Mouse (Mus musculus) limb, embryonic 15.5 days (tissue): ENCODE measurements around the gene Olfr1355. TPM values are rescaled to one million over a fixed set of nuclear protein-coding genes. Genes with fewer than 3 reads are reported as not detected.
"Not testable (repeated sequence)": the region's sequence is repeated elsewhere in the genome, so short reads cannot be mapped to it uniquely, and the experiment has no call there.

ENCODE experiments used
- ATAC-seq: fragments of 200-750 bp; cut with Nextera tagmentation; 2 replicates; pipeline ENCODE4 v1.8.0; 2017; ENCODE audit warnings: low read depth, moderate TSS enrichment; ENCODE audit not compliant: insufficient number of reproducible peaks, low FRiP score, low TSS enrichment
- H3K27ac ChIP-seq: fragments of 300-500 bp; sonication (generic); 2 replicates; pipeline ENCODE4 v1.5.1; 2015; ENCODE audit warnings: moderate library complexity, mild to moderate bottlenecking, inconsistent platforms
- H3K27me3 ChIP-seq: fragments of 300-500 bp; sonication (generic); 2 replicates; pipeline ENCODE4 v1.6.1; 2015; ENCODE audit warnings: inconsistent platforms
- H3K36me3 ChIP-seq: fragments of 300-500 bp; sonication (generic); 2 replicates; pipeline ENCODE4 v1.6.1; 2015; ENCODE audit warnings: inconsistent platforms
- H3K4me1 ChIP-seq: fragments of 300-500 bp; sonication (generic); 2 replicates; pipeline ENCODE4 v1.6.1; 2015; ENCODE audit warnings: inconsistent platforms
- H3K4me2 ChIP-seq: fragments of 300-500 bp; sonication (generic); 2 replicates; pipeline ENCODE4 v1.6.1; 2015; ENCODE audit warnings: mild to moderate bottlenecking, inconsistent platforms
- H3K4me3 ChIP-seq: fragments of 300-500 bp; sonication (generic); 2 replicates; pipeline ENCODE4 v1.5.1; 2015; ENCODE audit warnings: mild to moderate bottlenecking, inconsistent platforms
- H3K9ac ChIP-seq: fragments of 300-500 bp; sonication (generic); 2 replicates; pipeline ENCODE4 v1.6.1; 2015; ENCODE audit warnings: inconsistent platforms
- H3K9me3 ChIP-seq: fragments of 300-500 bp; sonication (generic); 2 replicates; pipeline ENCODE4 v1.6.1; 2016; ENCODE audit warnings: inconsistent platforms
- WGBS: fragments of 180-500 bp; shearing (Covaris S2); methylation state at CpG from one replicate; pipeline ENCODE4 v1.1.7; 2015; 5-methylcytosine and 5-hydroxymethylcytosine counted together
- polyA plus RNA-seq: library from polyadenylated mRNA; unstranded; fragments of >200 nt; fragmentation: Nextera tagmentation; extraction: Ambion mirVana; gene quantifications from 2 replicates; pipeline ENCODE4 v1.2.1, GENCODE M21; 2015

The Olfr1355 gene
- polyA plus RNA-seq, result not detected in 2 replicates

DNA sequence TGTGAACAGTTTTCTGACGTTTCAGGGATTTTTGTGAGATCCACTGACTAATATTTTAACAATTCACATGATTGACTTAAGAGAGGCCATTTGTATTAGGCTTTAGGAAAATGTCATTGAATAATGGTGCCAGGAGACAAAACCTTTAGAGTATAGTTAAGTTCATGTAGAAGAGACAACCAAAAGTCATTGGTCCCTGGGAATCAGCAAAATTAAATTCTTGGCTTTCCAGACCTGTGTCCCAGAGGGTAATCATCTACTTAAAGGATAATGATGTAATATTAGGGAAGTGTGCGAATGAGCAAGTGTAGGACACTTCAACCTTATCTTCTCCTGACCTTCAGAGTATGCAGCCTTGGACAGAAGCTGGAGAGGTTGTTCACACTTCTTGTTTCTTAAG is at the start of gene Olfr1355:
Olfr1355 (plus strand) TSS at position 301 of the 400 bp plus-strand sequence.
- Histone ChIP-seq H3K4me1 (no peaks in the 10 kb centered on the region), H3K4me2 (no peak within 1 kb of the TSS), H3K9ac (no peak within 1 kb of the TSS), H3K4me3 (no peak within 1 kb of the TSS), H3K36me3 (no peaks in the 10 kb centered on the region), H3K27ac (no peak within 1 kb of the TSS), H3K27me3 (no peaks in the 10 kb centered on the region), H3K9me3 (no peaks in the 10 kb centered on the region)
- ATAC-seq, result no peak
- 53% methylated on average over 2 of the region's 2 CpGs for WGBS

DNA sequence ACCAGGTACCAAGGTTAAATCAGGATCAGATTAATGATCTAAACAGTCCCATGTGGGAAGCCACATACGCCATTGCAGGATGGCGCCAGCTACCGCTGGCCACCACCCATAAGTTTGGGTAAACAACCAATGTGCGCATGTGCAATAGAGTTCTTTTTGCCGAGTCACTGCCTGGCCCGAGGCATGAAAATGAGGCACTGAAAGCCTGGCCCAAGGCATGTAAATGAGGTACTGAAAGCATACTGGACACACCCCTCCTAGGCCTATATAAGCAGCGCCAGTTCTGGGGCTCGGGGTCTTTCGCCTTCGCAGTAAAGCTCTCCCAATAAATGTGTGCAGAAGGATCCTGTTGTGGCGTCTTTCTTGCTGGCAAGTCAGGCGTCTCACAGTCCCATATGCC is 34.9 kb upstream of the Olfr1355 start:
- ATAC-seq, H3K4me1 ChIP-seq, H3K4me3 ChIP-seq, H3K9me3 ChIP-seq, H3K27ac ChIP-seq, H3K4me2 ChIP-seq, H3K9ac ChIP-seq, H3K36me3 ChIP-seq, H3K27me3 ChIP-seq: not testable (repeated sequence)
- WGBS, result 85% methylated on average over 12 of the region's 12 CpGs

DNA sequence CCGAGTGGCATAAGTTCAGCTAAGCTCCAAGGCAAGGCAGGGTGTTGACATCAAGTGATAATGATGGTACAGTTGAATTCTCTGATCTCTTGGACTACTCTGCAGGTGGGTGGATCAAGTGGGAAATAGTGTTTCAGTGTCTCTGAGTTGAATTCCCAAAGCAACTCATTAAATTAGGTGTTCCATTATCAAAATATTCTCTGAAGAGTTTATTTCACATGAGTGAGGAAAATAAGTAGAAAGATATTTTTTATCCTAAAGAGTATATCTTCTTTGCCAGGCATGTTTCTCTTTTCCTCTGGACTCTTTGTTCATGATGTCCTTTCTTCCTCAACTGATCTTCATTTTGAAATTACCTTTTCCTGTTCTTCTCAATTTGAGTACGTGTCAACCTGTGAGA is 23.3 kb upstream of the Olfr1355 start, which contains the start of gene Olfr1356:
Olfr1356 (minus strand) TSS at position 101 of the 400 bp plus-strand sequence.
- WGBS, result 84% methylated on average over 2 of the region's 2 CpGs
- Histone ChIP-seq H3K27ac (no peak within 1 kb of the TSS), H3K9me3 (no peaks in the 10 kb centered on the region), H3K36me3 (no peaks in the 10 kb centered on the region), H3K4me1 (no peaks in the 10 kb centered on the region), H3K4me2 (no peak within 1 kb of the TSS), H3K4me3 (no peak within 1 kb of the TSS), H3K9ac (no peak within 1 kb of the TSS), H3K27me3 (no peaks in the 10 kb centered on the region)
- ATAC-seq, result no peak

DNA sequence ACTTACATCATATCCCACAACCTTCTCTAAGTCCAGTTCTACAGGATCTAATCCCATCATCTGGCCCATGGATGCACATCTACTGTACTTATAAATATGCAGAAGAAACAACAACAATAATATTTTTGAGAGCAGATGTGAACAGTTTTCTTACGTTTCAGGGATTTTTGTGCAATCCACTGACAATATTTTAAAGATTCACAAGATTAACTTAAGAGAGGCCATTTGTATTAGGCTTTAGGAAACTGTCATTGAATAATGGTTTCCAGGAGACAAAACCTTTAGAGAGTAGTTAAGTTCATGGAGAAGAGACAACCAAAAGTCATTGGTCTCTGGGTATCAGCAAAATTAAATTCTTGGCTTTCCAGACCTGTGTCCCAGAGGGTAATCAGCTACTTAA is 37.5 kb downstream of the Olfr1355 start, which contains the start of gene Olfr1354:
Olfr1354 (plus strand) TSS at position 301 of the 400 bp plus-strand sequence.
- WGBS, result 71% methylated on average over 1 of the region's 1 CpGs
- H3K36me3 ChIP-seq, H3K4me3 ChIP-seq, H3K4me2 ChIP-seq, ATAC-seq, H3K27me3 ChIP-seq, H3K9me3 ChIP-seq, H3K4me1 ChIP-seq, H3K9ac ChIP-seq, H3K27ac ChIP-seq: not testable (repeated sequence)

Other genes with a start within 250 kb of the Olfr1355 start
- gene Casp14, start 157.2 kb upstream of the Olfr1355 start, polyA plus RNA-seq, result 36.7 and 45.6 TPM in 2 replicates
- gene Ccdc105, start 122.5 kb upstream of the Olfr1355 start, polyA plus RNA-seq, result 0.10 and 0.14 TPM in 2 replicates
- 0.82 and 1.0 TPM in 2 replicates for gene Slc1a6, start 95.0 kb upstream of the Olfr1355 start, polyA plus RNA-seq
- not detected in 2 replicates for gene Olfr1356, start 23.4 kb upstream of the Olfr1355 start, polyA plus RNA-seq
- gene Olfr1354, start 37.6 kb downstream of the Olfr1355 start, polyA plus RNA-seq, result not detected in 2 replicates
- gene Olfr8, start 75.1 kb downstream of the Olfr1355 start, polyA plus RNA-seq, result not detected in 2 replicates
- not detected in 2 replicates for gene Olfr1353, start 87.8 kb downstream of the Olfr1355 start, polyA plus RNA-seq
- gene Olfr1352, start 105.5 kb downstream of the Olfr1355 start, polyA plus RNA-seq, result not detected in 2 replicates
- not detected in 2 replicates for gene Olfr1351, start 136.9 kb downstream of the Olfr1355 start, polyA plus RNA-seq
- gene Olfr57, start 153.2 kb downstream of the Olfr1355 start, polyA plus RNA-seq, result not detected in 2 replicates
- gene 2610008E11Rik, start 222.1 kb downstream of the Olfr1355 start, polyA plus RNA-seq, result 32.8 and 34.5 TPM in 2 replicates